Mouse (Mus musculus) G1E-ER4 (cell line): ENCODE measurements around the gene Gse1. TPM values are rescaled to one million over a fixed set of nuclear protein-coding genes. Genes with fewer than 3 reads are reported as not detected.

Experiments used
- GATA1 ChIP-seq: IDR thresholded peaks from one replicate; pipeline ENCODE4 v1.8.0; 2012; ENCODE audit warnings: low read length, inconsistent platforms
- polyA plus RNA-seq: library from polyadenylated mRNA; stranded (reverse); fragments of >175 nt; gene quantifications from 2 replicates; pipeline ENCODE4 v1.2.3, GENCODE M21; 2012

Gse1 gene
- polyA plus RNA-seq, 1 experiment, result 139 TPM

DNA sequence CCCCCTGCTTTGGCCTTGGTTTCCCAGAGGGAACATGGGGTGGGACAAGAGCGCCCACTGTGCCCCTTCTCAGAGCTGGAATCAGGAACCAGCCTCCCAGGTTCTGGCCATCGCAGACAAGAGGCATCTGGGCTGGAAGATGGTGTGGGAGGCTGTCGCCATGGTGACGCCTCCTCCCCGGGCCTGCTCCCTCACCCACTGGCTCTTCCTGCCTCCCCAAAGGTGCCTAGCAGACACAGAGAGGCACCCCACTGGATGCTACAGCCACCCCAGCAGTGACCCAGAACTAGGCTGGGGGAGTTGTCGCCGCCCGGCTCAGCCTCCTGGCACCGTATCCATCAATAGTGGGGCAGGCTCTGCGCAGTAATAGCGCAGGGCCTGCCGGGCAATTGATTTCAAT lies 212.5 kb downstream of the Gse1 start:
- TF ChIP-seq GATA1, result no peak

DNA sequence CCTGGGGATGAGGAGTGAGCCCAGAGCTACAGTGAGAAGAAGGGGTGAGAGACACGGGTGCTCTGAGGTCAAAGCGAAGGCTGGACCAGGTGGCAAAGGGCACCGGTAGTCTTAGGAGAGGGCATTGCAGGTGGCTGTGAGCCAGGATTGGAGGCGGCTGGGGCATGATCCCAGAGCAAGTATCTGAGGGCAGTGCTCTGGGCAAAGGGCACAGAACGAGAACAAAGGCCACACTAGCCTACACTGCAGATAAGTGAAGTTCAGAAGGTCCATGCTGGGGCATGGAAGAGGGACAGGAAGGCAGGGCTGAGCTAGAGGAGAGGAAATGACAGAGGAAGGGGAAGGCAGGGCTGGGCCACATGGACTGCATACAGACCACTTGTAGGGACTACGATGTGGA lies 213.4 kb downstream of the Gse1 start:
- no peak for TF ChIP-seq GATA1

DNA sequence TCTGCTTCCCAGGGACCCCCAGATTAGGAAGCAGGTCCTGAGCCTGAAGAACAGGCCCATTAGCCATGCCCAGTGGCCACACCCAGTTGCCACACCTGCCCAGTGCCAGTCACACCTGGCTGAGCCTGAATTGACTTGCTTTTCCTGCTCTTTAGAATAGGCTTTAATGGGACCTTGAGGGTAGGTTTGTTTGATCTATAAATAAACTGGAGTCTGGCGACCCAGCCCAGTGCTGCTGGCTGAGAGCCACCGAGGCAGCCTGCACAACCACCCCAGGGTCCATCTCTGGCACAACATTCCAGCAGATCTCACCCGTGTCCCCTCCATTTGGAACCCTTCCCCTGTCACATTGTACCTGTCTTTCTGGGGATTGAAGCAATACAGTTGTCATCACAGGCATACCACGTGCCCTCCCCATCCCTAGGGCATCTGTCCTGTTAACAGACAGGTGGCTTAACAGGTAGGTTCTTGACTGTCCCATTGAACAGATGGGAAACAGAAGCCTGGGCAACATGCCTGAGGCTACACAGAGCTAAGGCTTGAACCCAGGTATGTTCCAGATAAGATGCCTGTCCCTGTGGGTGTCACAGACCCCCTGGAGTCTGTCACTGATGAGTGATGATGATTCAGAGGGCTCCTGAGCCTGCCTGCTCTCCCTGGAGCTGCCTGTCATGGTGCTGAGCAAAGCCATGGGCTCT lies 214.2 kb downstream of the Gse1 start:
- TF ChIP-seq GATA1, result no peak

DNA sequence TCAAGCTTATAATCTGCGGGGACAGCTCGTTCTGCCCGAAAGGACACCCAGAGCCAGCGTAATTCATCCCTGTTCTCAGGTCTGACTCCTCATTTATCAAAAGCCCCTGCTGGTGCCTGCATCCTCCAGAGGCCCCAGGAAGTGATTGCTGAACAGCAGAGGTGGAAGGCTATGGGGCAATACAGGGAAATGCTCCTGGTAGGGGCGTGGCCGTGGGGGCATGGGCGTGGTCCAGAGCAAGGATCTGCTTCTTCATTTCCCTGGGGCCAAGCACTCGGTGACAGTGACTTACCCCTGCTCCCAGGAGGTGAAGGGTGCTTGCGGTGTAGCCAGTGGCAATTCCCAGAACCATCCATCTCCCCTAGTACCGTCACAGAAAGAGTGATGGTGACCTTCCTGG lies 217.0 kb downstream of the Gse1 start:
- TF ChIP-seq GATA1, result no peak

DNA sequence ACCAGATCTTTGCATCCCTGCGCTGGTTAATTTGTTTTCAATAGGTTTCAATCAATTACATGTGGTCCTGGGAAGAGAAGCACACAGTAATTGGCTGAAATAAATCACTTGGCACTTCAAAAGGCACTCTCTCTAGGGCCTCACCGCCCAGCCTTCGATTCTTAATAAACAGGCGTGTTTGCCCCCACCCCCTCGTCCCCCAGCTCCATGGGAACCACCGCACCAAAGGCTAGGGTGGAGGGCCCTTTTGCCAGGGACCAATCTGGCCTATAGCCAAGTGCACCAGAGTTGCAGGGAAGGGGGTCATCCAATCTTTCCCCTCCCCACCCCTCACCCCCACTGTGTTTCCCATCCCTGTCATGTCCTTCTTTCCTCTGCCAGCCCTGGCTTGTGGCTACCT lies 219.9 kb downstream of the Gse1 start:
- TF ChIP-seq GATA1, result no peak

DNA sequence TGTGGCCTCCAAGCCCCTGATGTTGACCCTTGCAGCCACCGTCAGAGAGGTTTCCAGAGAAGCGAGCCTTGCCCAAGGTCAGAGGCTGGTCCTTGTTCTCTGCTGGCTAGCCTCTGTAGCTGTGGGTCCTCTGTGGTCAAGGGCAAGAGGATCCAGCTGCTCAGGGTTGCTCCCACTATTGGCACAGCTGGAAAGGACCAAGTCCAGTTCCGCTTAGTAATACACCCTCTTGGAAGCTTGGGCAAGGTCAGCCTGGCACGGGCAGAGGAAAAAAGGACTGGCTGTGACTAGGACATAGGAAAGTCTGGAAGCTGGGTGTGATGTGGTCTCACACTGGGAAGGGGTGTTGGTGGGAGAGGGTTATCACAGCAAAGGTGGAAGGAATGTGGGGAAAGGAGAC lies 220.9 kb downstream of the Gse1 start:
- TF ChIP-seq GATA1, result no peak

DNA sequence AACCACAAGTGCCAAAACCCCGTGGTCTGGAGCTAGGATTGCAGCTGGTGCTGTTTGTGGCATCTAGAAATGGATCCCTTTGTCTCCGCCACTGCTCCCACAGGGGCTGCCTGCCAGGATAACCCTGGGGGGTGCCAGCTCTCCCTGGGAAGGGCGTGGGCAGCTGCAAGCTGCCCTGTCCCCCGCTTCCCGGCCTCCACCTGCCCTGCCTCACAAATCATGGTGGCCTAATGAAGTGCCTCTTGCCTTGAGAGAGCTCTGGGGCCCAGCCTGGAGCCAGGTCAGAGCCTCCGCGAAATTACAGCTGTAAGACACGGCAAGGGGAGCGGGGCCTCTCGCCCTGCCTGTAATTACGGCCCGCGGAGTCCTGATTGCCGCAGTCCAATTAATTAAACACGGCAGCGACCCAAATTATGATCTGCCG lies 221.4 kb downstream of the Gse1 start:
- TF ChIP-seq GATA1, result no peak

DNA sequence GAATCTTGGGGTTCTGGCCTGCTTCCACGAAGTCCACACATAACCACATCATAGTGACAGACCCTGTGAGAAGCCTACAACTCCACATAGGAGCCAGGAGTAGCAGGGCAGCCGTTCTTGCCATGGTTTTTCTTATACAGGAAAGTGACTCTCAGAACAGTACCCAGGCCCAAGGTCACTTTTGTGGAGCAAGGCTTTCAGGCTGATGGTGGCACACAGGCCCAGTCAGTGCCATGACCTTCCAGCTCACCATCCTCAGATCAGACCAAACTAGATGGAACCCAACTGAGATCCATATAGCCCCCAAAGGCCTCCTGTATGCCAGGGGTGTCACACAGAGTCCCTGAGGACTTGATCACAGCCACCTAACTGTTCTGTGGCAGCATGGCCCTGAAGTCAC lies 223.9 kb downstream of the Gse1 start:
- no peak for TF ChIP-seq GATA1

DNA sequence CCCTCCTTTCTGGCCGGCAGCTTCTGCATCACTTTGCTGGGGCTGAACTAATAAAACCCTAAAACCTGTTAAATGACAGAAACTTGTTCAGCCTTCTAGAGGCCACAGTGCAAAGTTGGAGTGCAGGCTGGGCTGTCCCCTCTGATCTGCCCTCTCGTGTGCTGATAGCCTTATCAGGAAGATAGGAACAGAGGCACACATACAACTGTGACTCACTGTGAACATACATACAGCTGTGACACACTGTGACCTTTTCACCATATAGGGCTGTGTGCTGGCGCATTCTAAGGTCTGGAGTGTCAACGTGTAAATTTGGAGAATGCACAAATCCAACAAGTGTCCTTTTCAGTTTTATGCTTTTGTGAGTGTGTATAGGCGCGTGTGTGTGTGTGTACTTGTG lies 226.1 kb downstream of the Gse1 start:
- TF ChIP-seq GATA1, result peak; percentile 24

DNA sequence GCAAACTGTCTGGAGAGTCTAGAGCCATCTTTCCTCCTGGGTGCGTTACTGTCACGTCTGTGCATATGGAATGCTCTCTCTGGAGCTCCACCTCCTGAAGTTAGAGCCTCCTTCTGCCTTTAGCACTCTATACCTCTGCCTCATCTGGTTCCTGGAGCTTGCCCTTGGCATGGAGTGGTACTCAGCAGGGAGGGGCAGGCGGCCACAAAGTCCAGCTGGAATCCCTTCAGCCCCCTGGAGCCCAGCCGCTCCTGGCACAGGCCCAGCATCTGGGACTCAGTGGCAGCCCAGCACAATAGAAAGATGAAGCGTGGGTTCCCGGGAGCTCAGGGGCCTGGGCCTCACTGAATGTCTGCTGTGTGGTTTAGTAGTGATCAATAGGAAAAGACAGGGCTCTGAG lies 232.1 kb downstream of the Gse1 start:
- no peak for TF ChIP-seq GATA1

DNA sequence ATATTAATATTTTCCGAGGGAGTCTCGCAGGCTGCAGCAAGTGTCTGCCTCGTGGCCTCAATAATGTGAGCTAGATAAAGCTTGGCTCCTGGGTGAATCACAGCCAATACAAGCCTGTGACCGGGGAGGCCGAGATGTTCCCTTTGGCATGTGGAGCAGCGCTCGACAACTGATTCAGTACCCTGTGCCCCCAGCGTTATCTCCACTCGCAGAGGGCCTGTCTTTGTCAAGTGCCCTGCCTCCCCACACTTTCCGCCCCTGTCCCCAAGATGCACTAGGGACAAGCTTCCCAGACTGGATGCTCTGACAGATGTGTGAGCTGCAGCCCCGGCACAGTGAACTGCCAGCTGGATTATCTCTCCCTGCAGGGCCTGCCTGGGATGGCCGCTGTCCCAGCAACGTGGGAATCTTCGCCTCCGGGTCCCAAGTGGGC lies 233.9 kb downstream of the Gse1 start:
- TF ChIP-seq GATA1, result no peak

DNA sequence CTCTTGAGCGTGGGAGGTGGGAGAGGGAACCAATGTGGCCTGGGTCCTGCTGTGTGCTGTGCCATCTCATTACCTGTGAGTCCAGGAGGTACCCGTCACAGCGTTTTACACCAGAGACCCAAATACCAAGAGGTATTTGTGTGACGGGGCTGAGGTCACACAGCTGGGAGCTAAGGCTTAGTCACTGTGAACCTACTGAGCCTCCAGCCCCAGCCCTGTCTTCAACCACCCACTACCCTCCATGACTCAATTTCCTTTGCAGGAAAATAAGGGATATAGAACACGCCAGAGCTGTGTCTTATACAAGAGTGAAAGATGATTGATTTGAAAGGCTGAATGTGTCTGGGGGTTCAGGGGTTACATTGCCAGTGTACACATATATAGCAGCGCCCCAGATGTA lies 234.4 kb downstream of the Gse1 start:
- TF ChIP-seq GATA1, result no peak

DNA sequence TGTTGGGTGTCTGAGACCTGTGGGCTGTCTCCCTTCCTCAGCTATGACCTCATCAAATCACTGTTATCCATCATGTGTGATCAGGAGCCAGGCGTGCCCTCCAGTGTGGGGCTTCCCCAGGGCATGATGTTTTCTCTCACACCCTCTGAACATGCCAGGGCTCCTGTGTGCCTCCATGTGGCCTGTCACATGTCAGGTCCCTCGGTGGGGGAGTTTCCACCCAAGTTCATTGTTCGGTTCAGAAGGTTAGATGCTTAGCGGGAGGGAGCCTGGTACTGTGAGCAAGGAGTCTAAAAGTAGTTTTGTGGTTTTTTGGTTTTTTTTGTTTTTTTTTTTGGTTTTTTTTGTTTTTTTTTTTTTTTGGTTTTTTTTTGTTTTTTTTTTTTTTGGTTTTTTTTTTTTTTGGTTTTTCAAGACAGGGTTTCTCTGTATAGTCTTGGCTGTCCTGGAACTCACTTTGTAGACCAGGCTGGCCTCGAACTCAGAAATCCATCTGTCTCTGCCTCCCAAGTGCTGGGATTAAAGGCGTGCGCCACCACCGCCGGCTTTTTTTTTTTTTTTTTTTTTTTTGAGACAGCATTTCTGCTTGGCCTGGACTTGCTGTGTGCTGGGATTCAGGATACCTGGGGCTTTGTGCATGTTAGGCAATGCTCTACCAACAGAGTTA lies 235.8 kb downstream of the Gse1 start:
- no peak for TF ChIP-seq GATA1

DNA sequence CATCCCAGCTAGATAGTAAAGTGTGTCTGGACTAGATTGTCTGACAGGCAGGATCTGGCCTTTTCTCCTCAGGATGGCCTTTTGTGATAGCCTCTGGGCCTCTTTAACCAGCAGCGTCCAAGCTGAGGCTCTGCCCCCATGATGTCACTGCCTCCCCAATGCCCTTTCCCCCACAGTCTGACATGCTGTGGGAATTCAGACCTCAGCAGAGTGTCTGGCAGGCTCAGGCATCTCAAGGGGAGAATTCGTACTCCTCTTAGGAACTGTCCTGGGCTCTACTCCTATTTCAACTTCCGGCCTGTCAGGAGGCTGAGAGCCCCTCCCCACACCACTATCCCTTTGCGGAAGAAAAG lies 236.3 kb downstream of the Gse1 start:
- TF ChIP-seq GATA1, result no peak

DNA sequence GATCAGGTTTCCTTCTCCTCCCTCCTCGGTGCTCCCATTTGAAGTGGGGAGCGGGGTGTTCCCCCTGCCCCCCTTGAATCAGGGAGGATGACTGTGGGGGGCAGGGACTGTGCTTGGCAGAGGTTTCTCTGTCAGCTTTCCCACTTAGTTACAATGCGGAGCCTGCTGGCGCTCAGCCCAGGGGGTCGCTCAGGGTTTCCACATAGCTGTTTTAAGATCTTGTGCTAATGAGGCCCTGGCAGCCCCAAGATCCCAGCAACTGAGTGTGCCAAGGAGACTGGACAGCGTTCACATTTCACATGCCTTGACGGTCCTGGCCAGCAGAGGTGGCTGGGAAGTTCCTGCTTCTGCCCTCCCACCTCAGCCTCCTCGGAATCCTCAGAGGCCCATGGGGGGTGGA lies 237.5 kb downstream of the Gse1 start:
- TF ChIP-seq GATA1, result no peak

DNA sequence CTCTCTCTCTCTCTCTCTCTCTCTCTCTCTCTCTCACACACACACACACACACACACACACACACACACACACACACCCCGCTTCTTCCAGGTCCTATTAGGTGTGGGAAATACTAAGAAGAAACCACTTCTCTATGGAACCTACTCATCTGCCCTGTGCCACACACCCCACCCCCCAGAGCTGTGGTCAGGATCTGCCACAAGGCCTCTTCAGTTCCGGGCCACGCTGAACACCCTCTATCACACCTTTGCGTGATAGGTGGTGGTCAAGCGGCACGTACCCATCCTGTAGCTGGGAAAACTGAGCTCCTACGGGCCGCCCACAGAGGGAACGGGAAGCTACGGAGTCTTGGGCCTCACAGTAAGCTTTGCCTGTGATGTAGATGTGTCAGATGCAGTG lies 238.0 kb downstream of the Gse1 start:
- TF ChIP-seq GATA1, result no peak

DNA sequence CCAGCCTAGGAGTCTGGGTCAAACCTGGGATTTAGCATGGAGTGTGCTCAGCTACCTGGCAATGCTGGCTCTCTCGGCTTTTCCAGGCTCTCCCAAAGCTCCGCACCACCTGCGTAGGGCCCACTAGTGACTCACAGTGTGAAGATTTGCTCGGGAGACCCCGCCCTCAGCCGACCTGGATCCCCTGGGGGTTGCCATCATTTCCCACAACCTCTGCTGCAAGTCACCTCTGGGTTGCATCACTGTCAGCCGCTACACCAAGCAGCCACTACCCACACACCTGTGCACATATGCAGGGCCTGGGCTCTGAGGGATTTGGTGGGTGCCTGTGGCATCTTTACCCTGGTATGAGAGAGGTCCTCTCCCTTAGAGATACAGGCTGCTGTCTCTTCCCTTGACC lies 239.3 kb downstream of the Gse1 start:
- no peak for TF ChIP-seq GATA1

DNA sequence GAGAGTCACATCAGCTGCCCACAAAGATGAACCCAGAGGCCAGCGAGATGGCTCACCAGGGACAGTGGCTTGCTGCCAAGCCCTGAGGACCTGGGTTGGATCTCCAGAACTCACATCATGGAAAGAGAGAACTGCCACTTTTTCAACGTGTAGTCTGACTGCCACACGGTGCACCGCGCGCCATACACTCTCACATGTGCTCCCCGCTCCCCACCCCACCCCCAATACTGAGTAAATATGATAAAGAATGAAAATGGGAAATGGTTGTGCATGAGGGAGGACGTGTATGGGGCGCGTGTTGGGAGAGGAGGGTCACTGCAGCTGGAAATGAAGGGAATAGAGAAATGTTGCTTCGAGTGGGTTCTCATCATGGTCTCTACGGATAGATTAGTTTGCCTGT lies 241.9 kb downstream of the Gse1 start:
- no peak for TF ChIP-seq GATA1

DNA sequence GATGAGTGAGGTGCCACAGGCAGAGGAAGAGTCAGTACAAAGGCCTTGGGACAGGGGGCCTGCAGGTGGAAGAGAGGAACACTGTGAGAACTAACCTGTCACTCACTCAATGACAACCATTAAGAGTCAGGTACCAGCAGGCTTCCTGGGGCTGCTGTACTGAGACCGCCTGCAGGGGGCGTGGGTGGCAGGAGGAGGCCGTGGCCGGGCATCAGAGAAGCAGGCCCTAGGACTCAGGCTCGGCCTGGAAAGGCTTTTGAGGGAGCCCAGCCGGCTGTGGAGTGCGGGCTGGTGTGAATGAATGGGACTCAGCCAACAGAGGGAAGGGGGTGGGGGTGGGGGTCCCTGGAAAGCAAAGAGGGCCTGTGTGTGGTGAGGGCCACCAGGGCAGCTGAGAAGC lies 242.9 kb downstream of the Gse1 start:
- TF ChIP-seq GATA1, result no peak
